Mouse (Mus musculus): ENCODE results near the gene Kcnn3. TPM values are rescaled to one million over a fixed set of nuclear protein-coding genes. Genes with fewer than 3 reads are reported as not detected.

Gene Kcnn3
- polyA plus RNA-seq, 1 experiment = 0.28 TPM

GRCm38 (mm10) chr3:89601060-89601459, 81.1 kb downstream of the Kcnn3 start:
- Histone ChIP-seq H3K4me1 (ENCODE audit: control insufficient read depth, insufficient read depth, insufficient read length, low read length) (no peaks in the 10 kb centered on the region), H3K4me3 (ENCODE audit: insufficient read depth, low read depth, low read length) (no peak overlapping the region), H3K27ac (replicated peaks; ENCODE audit: low read depth, low read length) (no peak overlapping the region)

GRCm38 (mm10) chr3:89603300-89603699, 83.3 kb downstream of the Kcnn3 start:
- Histone ChIP-seq H3K4me3 (ENCODE audit: insufficient read depth, low read depth, low read length) (no peak overlapping the region), H3K27ac (replicated peaks; ENCODE audit: low read depth, low read length) (no peak overlapping the region), H3K4me1 (ENCODE audit: control insufficient read depth, insufficient read depth, insufficient read length, low read length) (no peaks in the 10 kb centered on the region)

GRCm38 (mm10) chr3:89605235-89605634, 85.3 kb downstream of the Kcnn3 start:
- H3K4me3 ChIP-seq (ENCODE audit: insufficient read depth, low read depth, low read length) = no peak overlapping the region
- H3K27ac ChIP-seq (replicated peaks; ENCODE audit: low read depth, low read length) = no peak overlapping the region
- no peaks in the 10 kb centered on the region for H3K4me1 ChIP-seq (ENCODE audit: control insufficient read depth, insufficient read depth, insufficient read length, low read length)

- no peak overlapping the region for H3K4me3 ChIP-seq (ENCODE audit: insufficient read depth, low read depth, low read length)
- H3K4me1 ChIP-seq (ENCODE audit: control insufficient read depth, insufficient read depth, insufficient read length, low read length) = no peaks in the 10 kb centered on the region
- no peak overlapping the region for H3K27ac ChIP-seq (replicated peaks; ENCODE audit: low read depth, low read length)
Observed at GRCm38 (mm10) chr3:89607327-89607726, 87.4 kb downstream of the Kcnn3 start.

- H3K27ac ChIP-seq (replicated peaks; ENCODE audit: low read depth, low read length) = no peak overlapping the region
- no peak overlapping the region for H3K4me3 ChIP-seq (ENCODE audit: insufficient read depth, low read depth, low read length)
- H3K4me1 ChIP-seq (ENCODE audit: control insufficient read depth, insufficient read depth, insufficient read length, low read length) = no peaks in the 10 kb centered on the region
Observed at GRCm38 (mm10) chr3:89612048-89612447, 92.1 kb downstream of the Kcnn3 start.

GRCm38 (mm10) chr3:89613526-89614523, 93.9 kb downstream of the Kcnn3 start:
- no peak overlapping the region for H3K4me3 ChIP-seq (ENCODE audit: insufficient read depth, low read depth, low read length)
- H3K27ac ChIP-seq (replicated peaks; ENCODE audit: low read depth, low read length) = no peak overlapping the region
- H3K4me1 ChIP-seq (ENCODE audit: control insufficient read depth, insufficient read depth, insufficient read length, low read length) = no peaks in the 10 kb centered on the region

- H3K4me3 ChIP-seq (ENCODE audit: insufficient read depth, low read depth, low read length) = no peak overlapping the region
- no peaks in the 10 kb centered on the region for H3K4me1 ChIP-seq (ENCODE audit: control insufficient read depth, insufficient read depth, insufficient read length, low read length)
- H3K27ac ChIP-seq (replicated peaks; ENCODE audit: low read depth, low read length) = no peak overlapping the region
Observed at GRCm38 (mm10) chr3:89616861-89617260, 96.9 kb downstream of the Kcnn3 start.

GRCm38 (mm10) chr3:89617360-89617759, 97.4 kb downstream of the Kcnn3 start:
- H3K27ac ChIP-seq (replicated peaks; ENCODE audit: low read depth, low read length) = no peak overlapping the region
- H3K4me3 ChIP-seq (ENCODE audit: insufficient read depth, low read depth, low read length) = no peak overlapping the region
- no peaks in the 10 kb centered on the region for H3K4me1 ChIP-seq (ENCODE audit: control insufficient read depth, insufficient read depth, insufficient read length, low read length)

GRCm38 (mm10) chr3:89622825-89623224, 102.9 kb downstream of the Kcnn3 start:
- H3K27ac ChIP-seq (replicated peaks; ENCODE audit: low read depth, low read length) = no peak overlapping the region
- H3K4me3 ChIP-seq (ENCODE audit: insufficient read depth, low read depth, low read length) = no peak overlapping the region
- no peaks in the 10 kb centered on the region for H3K4me1 ChIP-seq (ENCODE audit: control insufficient read depth, insufficient read depth, insufficient read length, low read length)

GRCm38 (mm10) chr3:89623531-89623930, 103.6 kb downstream of the Kcnn3 start:
- Histone ChIP-seq H3K27ac (replicated peaks; ENCODE audit: low read depth, low read length) (no peak overlapping the region), H3K4me1 (ENCODE audit: control insufficient read depth, insufficient read depth, insufficient read length, low read length) (no peaks in the 10 kb centered on the region), H3K4me3 (ENCODE audit: insufficient read depth, low read depth, low read length) (no peak overlapping the region)

- Histone ChIP-seq H3K4me3 (ENCODE audit: insufficient read depth, low read depth, low read length) (no peak overlapping the region), H3K27ac (replicated peaks; ENCODE audit: low read depth, low read length) (no peak overlapping the region), H3K4me1 (ENCODE audit: control insufficient read depth, insufficient read depth, insufficient read length, low read length) (no peaks in the 10 kb centered on the region)
Observed at GRCm38 (mm10) chr3:89624001-89624400, 104.0 kb downstream of the Kcnn3 start.

GRCm38 (mm10) chr3:89624814-89625445, 105.0 kb downstream of the Kcnn3 start:
- H3K27ac ChIP-seq (replicated peaks; ENCODE audit: low read depth, low read length) = no peak overlapping the region
- no peak overlapping the region for H3K4me3 ChIP-seq (ENCODE audit: insufficient read depth, low read depth, low read length)
- H3K4me1 ChIP-seq (ENCODE audit: control insufficient read depth, insufficient read depth, insufficient read length, low read length) = no peaks in the 10 kb centered on the region

- Histone ChIP-seq H3K4me1 (ENCODE audit: control insufficient read depth, insufficient read depth, insufficient read length, low read length) (no peaks in the 10 kb centered on the region), H3K4me3 (ENCODE audit: insufficient read depth, low read depth, low read length) (no peak overlapping the region)
Observed at GRCm38 (mm10) chr3:89626556-89626955, 106.6 kb downstream of the Kcnn3 start.

GRCm38 (mm10) chr3:89629811-89630210, 109.8 kb downstream of the Kcnn3 start:
- Histone ChIP-seq H3K4me3 (ENCODE audit: insufficient read depth, low read depth, low read length) (no peak overlapping the region), H3K4me1 (ENCODE audit: control insufficient read depth, insufficient read depth, insufficient read length, low read length) (no peaks in the 10 kb centered on the region), H3K27ac (replicated peaks; ENCODE audit: low read depth, low read length) (no peak overlapping the region)

More at GRCm38 (mm10) chr3:89626556-89626955, 106.6 kb downstream of the Kcnn3 start:
- no peak overlapping the region for H3K27ac ChIP-seq (replicated peaks; ENCODE audit: low read depth, low read length)

- no peaks in the 10 kb centered on the region for H3K4me1 ChIP-seq (ENCODE audit: control insufficient read depth, insufficient read depth, insufficient read length, low read length)
- no peak overlapping the region for H3K27ac ChIP-seq (replicated peaks; ENCODE audit: low read depth, low read length)
- no peak overlapping the region for H3K4me3 ChIP-seq (ENCODE audit: insufficient read depth, low read depth, low read length)
Observed at GRCm38 (mm10) chr3:89631750-89632149, 111.8 kb downstream of the Kcnn3 start.
